Mouse (Mus musculus) ES-E14 (cell line): ENCODE results near the gene Cela3b. TPM values are rescaled to one million over a fixed set of nuclear protein-coding genes. Genes with fewer than 3 reads are reported as not detected.
A peak's percentile ranks its signal among the peaks of the same experiment; 100 is the strongest.

Experiments
- DNase-seq: peaks from one replicate; pipeline ENCODE4 v3.0.0-alpha.2; 2013; ENCODE audit warnings: low read depth, low spot score
- H3K27ac ChIP-seq: 2 replicates; pipeline ENCODE4 v1.5.1; 2012; ENCODE audit warnings: low read depth, mild to moderate bottlenecking, low read length, moderate library complexity, mixed read lengths; ENCODE audit not compliant: poor library complexity, insufficient read depth, severe bottlenecking
- H3K36me3 ChIP-seq: 2 replicates; pipeline ENCODE4 v1.6.1; 2012; ENCODE audit warnings: mild to moderate bottlenecking, low read length, moderate library complexity, mixed read lengths; ENCODE audit not compliant: control insufficient read depth, poor library complexity, insufficient read depth, severe bottlenecking
- H3K4me1 ChIP-seq, 2 experiments: fragments of 150-350 bp in 1 of 2; sonication (generic) in 1 of 2; 2 replicates each; pipeline ENCODE4 v1.6.1; 2012; ENCODE audit warnings: low read length in 2 of 2, mild to moderate bottlenecking in 1 of 2, mixed read lengths in 1 of 2; ENCODE audit not compliant: control insufficient read depth in 2 of 2, insufficient read depth in 2 of 2, poor library complexity in 1 of 2
- H3K4me3 ChIP-seq, 2 experiments: fragments of 150-350 bp in 1 of 2; sonication (generic) in 1 of 2; 2 replicates each; pipeline ENCODE4 v1.5.1; 2012; ENCODE audit warnings: low read length in 2 of 2, low read depth in 1 of 2, mild to moderate bottlenecking in 1 of 2, mixed read lengths in 1 of 2; ENCODE audit not compliant: insufficient read depth in 1 of 2, poor library complexity in 1 of 2, severe bottlenecking in 1 of 2
- H3K9ac ChIP-seq: 2 replicates; pipeline ENCODE4 v1.6.1; 2012; ENCODE audit warnings: low read depth, mild to moderate bottlenecking, low read length, mixed read lengths; ENCODE audit not compliant: poor library complexity, insufficient read depth, severe bottlenecking
- H3K9me3 ChIP-seq: fragments of 150-350 bp; sonication (generic); 2 replicates; pipeline ENCODE4 v1.6.1; 2012; ENCODE audit warnings: low read depth, mild to moderate bottlenecking, low read length; ENCODE audit not compliant: control insufficient read depth, insufficient read depth
- CHD2 ChIP-seq: IDR thresholded peaks from 2 replicates; pipeline ENCODE4 v1.6.1; 2014; ENCODE audit warnings: mild to moderate bottlenecking, low read depth, low read length, inconsistent platforms
- HCFC1 ChIP-seq: IDR thresholded peaks from 2 replicates; pipeline ENCODE4 v1.6.1; 2012; ENCODE audit warnings: low read length, inconsistent platforms, borderline replicate concordance; ENCODE audit not compliant: insufficient read depth
- MAFK ChIP-seq: IDR thresholded peaks from 2 replicates; pipeline ENCODE4 v1.6.1; 2014; ENCODE audit warnings: mild to moderate bottlenecking, low read depth, low read length, inconsistent platforms; ENCODE audit not compliant: insufficient read depth
- ZC3H11A ChIP-seq: IDR thresholded peaks from 2 replicates; pipeline ENCODE4 v1.6.1; 2012; ENCODE audit warnings: low read depth, mild to moderate bottlenecking, inconsistent platforms, low read length, borderline replicate concordance
- ZNF384 ChIP-seq: IDR thresholded peaks from 2 replicates; pipeline ENCODE4 v1.6.1; 2012; ENCODE audit warnings: low read depth, low read length, inconsistent platforms
- in situ Hi-C, 2 experiments: fragments of 600-800 bp; cut with MboI; formaldehyde crosslinking; loops; one replicate each; pipeline ENCODE4 v1.15.1; 2025; ENCODE audit warnings: low sequenced_read_pairs in 2 of 2, inconsistent platforms in 1 of 2; ENCODE audit not compliant: unreplicated experiment in 2 of 2
- total RNA-seq: library from RNA; depleted of rRNA; stranded (reverse); fragments of 300-350 nt; gene quantifications from 2 replicates; pipeline ENCODE4 v1.2.3, GENCODE M21; 2012

Cela3b gene
- total RNA-seq, 1 experiment: not detected

- TF ChIP-seq HCFC1 (no peak), ZC3H11A (no peak), MAFK (no peak), CHD2 (no peak), ZNF384 (no peak)
- no peak overlapping the region for H3K9ac ChIP-seq
- in situ Hi-C loops: no loop called here
Observed at GRCm38 (mm10) chr4:137448641-137449040, 18.3 kb upstream of the Cela3b start.

DNA sequence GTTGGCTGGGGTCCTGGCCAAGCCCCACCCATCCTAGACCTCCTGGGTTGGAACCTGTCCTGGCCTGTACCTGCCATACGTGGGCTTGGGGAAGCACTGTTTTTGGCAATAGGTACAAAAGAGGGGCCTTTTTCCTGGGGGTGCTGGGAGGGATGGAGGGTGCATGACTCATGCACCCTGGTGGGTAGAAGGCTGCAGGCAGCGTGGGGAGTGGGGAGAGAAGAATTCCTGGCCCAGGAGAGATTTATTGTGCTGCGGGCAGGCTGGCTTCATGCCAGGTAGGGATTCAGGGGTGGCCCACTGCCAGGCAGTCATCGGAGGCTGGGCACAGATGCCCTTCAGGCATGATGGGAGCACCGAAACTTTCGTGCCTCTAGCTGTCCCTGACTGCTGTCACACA lies 17.9 kb upstream of the Cela3b start:
- TF ChIP-seq MAFK: no peak
- TF ChIP-seq HCFC1: no peak
- TF ChIP-seq ZNF384: no peak
- no peak for TF ChIP-seq CHD2
- no peak for TF ChIP-seq ZC3H11A
- DNase-seq: no peak
- no peak overlapping the region for H3K9ac ChIP-seq
- H3K27ac ChIP-seq: peak overlapping the region; percentile 76; the same call in 1 of the 2 replicates
- H3K36me3 ChIP-seq: no peaks in the 10 kb centered on the region
- in situ Hi-C loops: no loop called here
- no peaks in the 10 kb centered on the region for H3K9me3 ChIP-seq
- no peak overlapping the region for H3K4me3 ChIP-seq
- peaks cover 7 to 30% of the 10 kb centered on the region in 2 experiments; a peak in 3 of 4 replicates for H3K4me1 ChIP-seq

More at GRCm38 (mm10) chr4:137448641-137449040, 18.3 kb upstream of the Cela3b start:
- no peaks in the 10 kb centered on the region for H3K9me3 ChIP-seq
- H3K4me1 ChIP-seq: peaks cover 7 to 34% of the 10 kb centered on the region in 2 experiments; a peak in 3 of 4 replicates
- no peak for DNase-seq
- no peak overlapping the region for H3K4me3 ChIP-seq
- H3K36me3 ChIP-seq: no peaks in the 10 kb centered on the region
- peak overlapping the region; percentile 76 for H3K27ac ChIP-seq

GRCm38 (mm10) chr4:137447363-137448196 lies 17.2 kb upstream of the Cela3b start:
- TF ChIP-seq ZC3H11A (no peak), ZNF384 (no peak), MAFK (no peak), HCFC1 (no peak), CHD2 (no peak)
- Histone ChIP-seq H3K9me3 (no peaks in the 10 kb centered on the region), H3K36me3 (no peaks in the 10 kb centered on the region), H3K4me1 (peaks cover 7 to 25% of the 10 kb centered on the region in 2 experiments; a peak in 3 of 4 replicates), H3K9ac (no peak overlapping the region), H3K4me3 (no peak overlapping the region), H3K27ac (no peak overlapping the region)
- DNase-seq: no peak
- in situ Hi-C loops: no loop called here

DNA sequence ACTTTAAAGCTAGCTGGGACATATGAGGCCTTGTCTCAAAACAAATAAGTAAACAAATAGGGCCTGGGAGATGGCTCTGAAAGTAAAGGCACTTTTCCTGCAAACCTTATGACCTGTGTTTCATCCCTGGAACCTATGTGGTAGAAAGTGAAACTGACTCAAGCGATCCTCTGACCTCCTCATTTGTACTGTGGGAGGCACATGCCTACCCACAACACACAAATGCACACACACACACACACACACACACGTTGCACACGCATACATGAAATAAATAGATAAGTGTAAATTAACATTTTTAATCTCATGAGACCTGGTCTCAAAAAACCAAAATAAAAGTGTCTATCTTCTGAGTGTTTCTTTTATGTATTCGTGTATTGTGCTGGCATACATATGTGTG lies 15.5 kb upstream of the Cela3b start:
- no peaks in the 10 kb centered on the region for H3K9me3 ChIP-seq
- DNase-seq: no peak
- H3K9ac ChIP-seq: no peak overlapping the region
- H3K4me3 ChIP-seq: no peak overlapping the region
- H3K27ac ChIP-seq: no peak overlapping the region
- no peaks in the 10 kb centered on the region for H3K36me3 ChIP-seq
- in situ Hi-C loops: no loop called here
- peaks cover 7 to 22% of the 10 kb centered on the region in 2 experiments; a peak in 3 of 4 replicates for H3K4me1 ChIP-seq
- TF ChIP-seq ZC3H11A (no peak), CHD2 (no peak), HCFC1 (no peak), MAFK (no peak), ZNF384 (no peak)
